Mouse (Mus musculus) myocyte (in vitro differentiated cells): Measurements from ENCODE around the gene Dnajc28. TPM values are rescaled to one million over a fixed set of nuclear protein-coding genes. Genes with fewer than 3 reads are reported as not detected.

ENCODE experiments used
- H3K27me3 ChIP-seq: one replicate; pipeline ENCODE4 v1.6.1; 2011; ENCODE audit not compliant: control insufficient read depth, insufficient read depth, insufficient read length
- H3K36me3 ChIP-seq: one replicate; pipeline ENCODE4 v1.6.1; 2011; ENCODE audit not compliant: control insufficient read depth, insufficient read depth
- H3K4me2 ChIP-seq: one replicate; pipeline ENCODE4 v1.6.1; 2011; ENCODE audit warnings: low read depth, control low read depth
- H3K4me3 ChIP-seq: one replicate; pipeline ENCODE4 v1.5.1; 2011; ENCODE audit warnings: mild to moderate bottlenecking, control low read depth, moderate library complexity
- H3K79me2 ChIP-seq: one replicate; pipeline ENCODE4 v1.6.1; 2011; ENCODE audit not compliant: control insufficient read depth, insufficient read depth
- H3ac ChIP-seq: one replicate; pipeline ENCODE4 v1.6.1; 2011; ENCODE audit not compliant: control insufficient read depth, insufficient read length
- CEBPB ChIP-seq: IDR thresholded peaks from 2 replicates; pipeline ENCODE4 v1.6.1; 2011; ENCODE audit warnings: mild to moderate bottlenecking, moderate library complexity; ENCODE audit not compliant: poor library complexity, insufficient read depth, severe bottlenecking
- E2F4 ChIP-seq: IDR thresholded peaks from one replicate; pipeline ENCODE4 v1.6.1; 2011; ENCODE audit warnings: mild to moderate bottlenecking, control low read depth, moderate library complexity; ENCODE audit not compliant: insufficient read depth
- MAX ChIP-seq: IDR thresholded peaks from one replicate; pipeline ENCODE4 v1.6.1; 2011; ENCODE audit warnings: low read depth, mild to moderate bottlenecking, control low read depth
- MYOD1 ChIP-seq, 3 experiments: IDR thresholded peaks; one replicate each; pipeline ENCODE4 v1.6.1; 2011; ENCODE audit warnings: control low read depth in 2 of 3, low read depth in 2 of 3, mild to moderate bottlenecking in 2 of 3, moderate library complexity in 1 of 3; ENCODE audit not compliant: insufficient read length in 2 of 3, control insufficient read depth in 1 of 3
- MYOG ChIP-seq, 3 experiments: IDR thresholded peaks; one replicate each; pipeline ENCODE4 v1.6.1; 2011; ENCODE audit warnings: control low read depth in 2 of 3, low read depth in 2 of 3, mild to moderate bottlenecking in 2 of 3; ENCODE audit not compliant: insufficient read length in 2 of 3, control insufficient read depth in 1 of 3, insufficient read depth in 1 of 3
- POLR2A ChIP-seq: IDR thresholded peaks from one replicate; pipeline ENCODE4 v1.6.1; 2011; ENCODE audit warnings: low read depth, mild to moderate bottlenecking, control low read depth, moderate library complexity; ENCODE audit not compliant: insufficient read length
- POLR2AphosphoS2 ChIP-seq: IDR thresholded peaks from one replicate; pipeline ENCODE4 v1.6.1; 2011; ENCODE audit warnings: low read depth, control low read depth; ENCODE audit not compliant: insufficient read length
- REST ChIP-seq: IDR thresholded peaks from one replicate; pipeline ENCODE4 v1.6.1; 2011; ENCODE audit warnings: mild to moderate bottlenecking, control low read depth, moderate library complexity; ENCODE audit not compliant: insufficient read depth, insufficient read length
- SRF ChIP-seq: IDR thresholded peaks from one replicate; pipeline ENCODE4 v1.6.1; 2011; ENCODE audit warnings: low read depth; ENCODE audit not compliant: control insufficient read depth, insufficient read length
- TCF12 ChIP-seq: IDR thresholded peaks from one replicate; pipeline ENCODE4 v1.6.1; 2011; ENCODE audit warnings: mild to moderate bottlenecking, control low read depth; ENCODE audit not compliant: poor library complexity, insufficient read depth, severe bottlenecking
- TCF3 ChIP-seq: IDR thresholded peaks from one replicate; pipeline ENCODE4 v1.6.1; 2011; ENCODE audit warnings: low read depth, control low read depth; ENCODE audit not compliant: insufficient read length
- USF1 ChIP-seq: IDR thresholded peaks from one replicate; pipeline ENCODE4 v1.6.1; 2011; ENCODE audit warnings: low read depth, mild to moderate bottlenecking, control low read depth, moderate library complexity
- polyA plus RNA-seq: library from polyadenylated mRNA; unstranded; fragments of >200 nt; fragmentation: generic; extraction: Trizol; gene quantifications from one replicate; pipeline ENCODE4 v1.2.1, GENCODE M21; 2012; ENCODE audit warnings: missing spikeins

Gene Dnajc28
- polyA plus RNA-seq, 1 experiment = 0.80 TPM

DNA sequence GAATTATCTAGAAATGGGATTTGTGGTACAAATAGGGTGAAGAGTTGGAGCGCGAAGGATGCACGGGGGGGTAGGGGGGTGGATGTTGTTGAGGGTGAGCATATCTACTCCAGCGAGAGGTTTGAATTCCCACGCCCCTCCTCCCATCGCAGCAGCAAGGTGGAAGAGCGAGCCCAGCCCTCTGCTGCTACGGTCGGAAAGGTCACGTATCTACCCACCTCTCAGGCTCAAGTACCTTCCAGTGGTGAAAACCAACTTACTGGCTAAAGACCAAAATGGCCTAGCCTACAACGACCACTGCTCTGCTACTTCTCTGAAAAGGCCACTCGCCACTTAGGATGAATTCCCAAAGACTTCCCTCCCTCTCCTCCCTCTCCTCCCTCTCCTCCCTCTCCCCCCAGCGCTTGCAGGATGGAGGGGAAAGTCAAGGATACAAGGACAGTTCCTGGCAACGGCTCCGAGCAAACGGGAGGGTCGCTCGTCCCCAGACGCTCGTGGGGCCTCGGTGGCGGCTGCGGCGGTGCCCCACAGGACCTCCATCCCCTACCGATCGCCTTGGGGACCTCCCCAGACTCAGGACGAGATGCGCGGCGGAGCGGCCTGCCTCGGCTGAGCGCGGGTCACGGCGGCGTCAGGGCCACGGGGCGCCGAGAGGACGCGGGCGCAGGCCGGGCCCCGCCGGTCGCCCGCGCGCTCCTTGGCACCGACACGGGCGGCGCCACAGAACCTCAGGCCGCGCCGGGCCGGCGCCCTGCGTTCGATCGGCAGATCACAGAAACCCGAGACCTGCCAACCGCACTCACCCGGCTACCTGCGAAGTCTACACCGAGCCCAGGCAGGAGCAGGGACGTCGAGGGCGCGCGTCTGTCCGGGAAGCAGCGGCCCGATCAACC lies 21.8 kb downstream of the Dnajc28 start:
- Histone ChIP-seq H3K4me2 (peak overlapping the region; percentile 90), H3K27me3 (peaks cover 7% of the 10 kb centered on the region), H3K79me2 (no peaks in the 10 kb centered on the region), H3ac (peak overlapping the region; percentile 87), H3K36me3 (no peaks in the 10 kb centered on the region), H3K4me3 (peak overlapping the region; percentile 31)
- no peak for TF ChIP-seq MAX
- no peak for TF ChIP-seq TCF3
- TF ChIP-seq SRF = no peak
- TF ChIP-seq MYOG (IDR thresholded peaks at IDR 0.05; ENCODE audit: control insufficient read depth in 1 of 3, insufficient read depth in 1 of 3, insufficient read length in 2 of 3, low read depth in 2 of 3) = no peak
- no peak for TF ChIP-seq TCF12
- TF ChIP-seq USF1 = no peak
- peak; percentile 81 for TF ChIP-seq POLR2A
- no peak for TF ChIP-seq REST

DNA sequence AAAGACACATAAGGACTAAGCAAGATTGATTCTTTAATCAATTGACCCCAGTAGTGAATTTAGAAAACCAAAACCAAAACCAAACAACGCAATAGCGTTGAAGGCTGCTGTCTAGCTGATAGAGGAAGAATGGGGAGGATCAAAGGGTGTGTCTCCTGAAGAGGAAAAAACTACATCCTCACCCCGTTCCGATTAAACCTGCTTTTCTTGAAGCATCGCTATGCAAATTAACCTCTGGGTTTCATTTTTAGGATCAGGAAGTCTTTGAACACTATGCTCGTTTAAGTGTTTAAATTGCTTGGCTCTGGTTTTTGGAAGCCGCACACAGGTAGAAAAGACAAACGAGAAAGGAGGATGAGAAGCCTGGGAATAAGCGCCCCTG lies 22.4 kb downstream of the Dnajc28 start:
- Histone ChIP-seq H3K79me2 (no peaks in the 10 kb centered on the region), H3K36me3 (no peaks in the 10 kb centered on the region), H3K4me3 (peak overlapping the region; percentile 31), H3ac (no peak overlapping the region), H3K4me2 (peak overlapping the region; percentile 90), H3K27me3 (peaks cover 4% of the 10 kb centered on the region)
- no peak for TF ChIP-seq MAX
- no peak for TF ChIP-seq MYOG (IDR thresholded peaks at IDR 0.05; ENCODE audit: control insufficient read depth in 1 of 3, insufficient read depth in 1 of 3, insufficient read length in 2 of 3, low read depth in 2 of 3)
- TF ChIP-seq POLR2A = no peak
- no peak for TF ChIP-seq CEBPB
- TF ChIP-seq POLR2AphosphoS2 = no peak
- no peak for TF ChIP-seq SRF
- no peak for TF ChIP-seq TCF3

DNA sequence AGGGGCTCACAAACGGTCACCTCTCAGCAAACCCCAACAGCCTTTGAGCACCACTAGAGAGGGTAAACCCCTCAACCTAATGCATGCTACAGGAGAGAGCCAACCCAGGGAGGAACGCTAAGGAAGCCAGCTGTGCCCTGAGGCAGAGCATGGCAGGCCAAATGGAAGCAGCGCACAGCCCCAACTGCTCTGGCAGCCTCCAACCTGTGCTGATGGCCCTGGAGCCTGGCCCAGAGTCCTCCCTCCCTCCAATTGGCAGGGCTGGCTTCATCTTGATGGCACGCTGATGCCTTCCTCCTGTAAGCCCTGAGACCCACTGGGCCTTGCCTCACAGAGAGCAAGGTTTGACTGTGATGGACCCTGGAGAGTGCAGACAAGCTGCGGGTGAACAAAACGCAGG lies 23.8 kb downstream of the Dnajc28 start:
- Histone ChIP-seq H3K36me3 (no peaks in the 10 kb centered on the region), H3K79me2 (no peaks in the 10 kb centered on the region), H3K27me3 (no peaks in the 10 kb centered on the region), H3K4me2 (no peak overlapping the region), H3ac (no peak overlapping the region), H3K4me3 (no peak overlapping the region)
- TF ChIP-seq SRF (no peak), CEBPB (no peak), POLR2A (no peak), REST (no peak)

DNA sequence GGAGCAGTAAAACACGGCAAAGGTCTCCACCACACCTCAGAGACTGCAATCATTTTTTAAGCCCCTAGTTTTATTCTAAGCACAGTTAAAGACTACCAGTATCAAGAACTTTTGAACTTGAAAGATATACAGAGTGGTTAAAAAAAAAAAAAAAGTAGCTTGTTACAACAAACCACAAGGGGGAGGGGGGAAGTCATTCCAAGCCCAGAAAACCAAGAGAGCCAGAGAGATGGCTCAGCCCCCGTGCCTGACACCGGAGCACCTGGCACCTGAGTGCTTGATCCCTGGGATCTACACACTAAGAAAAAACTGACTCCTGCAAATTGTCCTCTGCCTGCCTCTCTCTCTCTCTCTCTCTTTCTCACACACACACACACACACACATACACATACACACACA lies 25.6 kb downstream of the Dnajc28 start:
- H3K79me2 ChIP-seq = no peaks in the 10 kb centered on the region
- H3ac ChIP-seq = no peak overlapping the region
- TF ChIP-seq MAX (no peak), E2F4 (no peak), MYOD1 (IDR thresholded peaks at IDR 0.05; ENCODE audit: control insufficient read depth in 1 of 3, insufficient read length in 2 of 3, low read depth in 2 of 3) (no peak), TCF12 (no peak)
- no peaks in the 10 kb centered on the region for H3K27me3 ChIP-seq
- no peak overlapping the region for H3K4me3 ChIP-seq
- H3K4me2 ChIP-seq = no peak overlapping the region
- H3K36me3 ChIP-seq = no peaks in the 10 kb centered on the region

DNA sequence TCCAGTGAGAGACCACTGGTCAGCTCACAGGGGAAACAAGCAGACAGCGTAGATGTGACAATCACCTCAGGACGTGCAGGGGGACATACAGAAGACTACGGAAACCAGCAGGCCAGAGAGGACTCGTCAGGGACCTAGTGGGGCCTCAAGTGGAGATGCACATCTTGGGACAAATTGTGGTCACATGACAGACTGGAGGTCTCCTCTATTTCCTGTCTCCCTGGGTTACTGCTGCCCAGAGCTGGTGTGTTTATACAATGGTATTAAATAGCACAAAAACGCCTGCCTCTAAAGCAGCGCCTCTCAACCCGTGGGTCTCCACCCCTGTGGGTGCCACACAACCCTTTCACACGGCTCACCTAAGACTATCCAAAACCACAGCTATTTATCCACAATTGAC lies 26.7 kb downstream of the Dnajc28 start:
- Histone ChIP-seq H3K36me3 (no peaks in the 10 kb centered on the region), H3K4me2 (no peak overlapping the region), H3K79me2 (no peaks in the 10 kb centered on the region), H3K4me3 (no peak overlapping the region), H3ac (no peak overlapping the region), H3K27me3 (no peaks in the 10 kb centered on the region)
- TF ChIP-seq E2F4 = no peak
- TF ChIP-seq MYOG (IDR thresholded peaks at IDR 0.05; ENCODE audit: control insufficient read depth in 1 of 3, insufficient read depth in 1 of 3, insufficient read length in 2 of 3, low read depth in 2 of 3) = no peak
- no peak for TF ChIP-seq CEBPB
- no peak for TF ChIP-seq MAX
- TF ChIP-seq TCF12 = no peak
- no peak for TF ChIP-seq USF1
- TF ChIP-seq SRF = no peak
- no peak for TF ChIP-seq TCF3
- TF ChIP-seq REST = no peak
- TF ChIP-seq POLR2A = no peak
- no peak for TF ChIP-seq MYOD1 (IDR thresholded peaks at IDR 0.05; ENCODE audit: control insufficient read depth in 1 of 3, insufficient read length in 2 of 3, low read depth in 2 of 3)
- no peak for TF ChIP-seq POLR2AphosphoS2
